Mouse (Mus musculus) erythroblast, embryonic 14.5 days (primary cell): ENCODE results near the gene Akap13.
"Not testable (repeated sequence)": the region's sequence is repeated elsewhere in the genome, so short reads cannot be mapped to it uniquely, and the experiment has no call there.

ENCODE experiments used
- GATA1 ChIP-seq: IDR thresholded peaks from 2 replicates; pipeline ENCODE4 v1.6.1; 2012; ENCODE audit warnings: low read length, inconsistent platforms, mixed read lengths
- TAL1 ChIP-seq: IDR thresholded peaks from 3 replicates; pipeline ENCODE4 v1.6.1; 2012; ENCODE audit warnings: low read length, inconsistent platforms, mixed read lengths

DNA sequence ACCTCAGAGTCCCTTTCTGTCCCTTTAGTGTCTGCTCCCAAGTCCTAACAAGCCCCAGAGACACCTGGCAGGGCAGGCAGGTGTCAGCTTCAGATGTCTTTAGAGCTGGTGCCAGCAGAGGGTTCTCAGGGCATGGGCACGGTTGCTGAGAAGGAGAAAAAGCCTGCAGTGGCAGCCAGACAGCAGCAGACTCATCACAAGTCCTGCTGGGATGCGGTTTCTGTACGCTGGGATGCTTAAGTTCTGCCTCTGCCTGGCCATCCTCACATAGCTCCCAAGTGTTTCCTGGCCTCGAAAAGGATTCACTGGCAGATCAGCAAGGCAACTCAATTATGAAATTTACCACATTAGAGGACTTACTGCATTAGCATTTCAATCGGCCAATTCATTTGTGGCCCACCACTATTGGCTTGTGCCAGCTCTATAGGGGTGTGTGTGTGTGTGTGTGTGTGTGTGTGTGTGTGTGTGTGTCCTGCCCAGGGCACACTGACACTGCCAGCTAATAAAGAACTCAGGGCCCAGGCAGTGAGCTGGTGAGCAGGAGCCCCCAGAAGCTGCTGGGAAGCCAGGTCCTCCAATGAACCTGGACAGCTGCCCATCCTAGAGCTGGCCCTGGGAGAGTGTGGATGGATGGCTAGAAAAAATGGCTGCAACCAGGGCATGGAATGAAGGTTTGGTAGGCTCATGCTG lies 311.9 kb downstream of the Akap13 start:
- not testable (repeated sequence) for TF ChIP-seq GATA1, TAL1
